Mouse (Mus musculus) forebrain, embryonic 11.5 days (tissue): ENCODE measurements at regions not wholly inside any gene's neighbourhood (a gene's known extent, or its start where the extent isn't known, plus 50 kb on each side); places are given as distances from the start of the nearest gene placed in this dataset.

ENCODE experiments used
- ATAC-seq: fragments of 200-750 bp; cut with Nextera tagmentation; replicated peaks from 2 replicates; pipeline ENCODE4 v1.8.0; 2017; ENCODE audit warnings: moderate TSS enrichment; ENCODE audit not compliant: low FRiP score
- DNase-seq: peaks from one replicate; pipeline ENCODE4 v3.0.0-alpha.2; 2017; ENCODE audit warnings: low spot score
- H3K27ac ChIP-seq: fragments of 300-500 bp; sonication (generic); 2 replicates; pipeline ENCODE4 v1.5.1; 2014; ENCODE audit warnings: low read depth, low read length
- H3K27me3 ChIP-seq: fragments of 300-500 bp; sonication (generic); 2 replicates; pipeline ENCODE4 v1.6.1; 2014; ENCODE audit warnings: mild to moderate bottlenecking, low read length, mixed read lengths; ENCODE audit not compliant: control insufficient read depth, insufficient read depth
- H3K36me3 ChIP-seq: fragments of 300-500 bp; sonication (generic); 2 replicates; pipeline ENCODE4 v1.6.1; 2014; ENCODE audit warnings: mild to moderate bottlenecking, low read length, moderate library complexity, mixed read lengths; ENCODE audit not compliant: control insufficient read depth, insufficient read depth
- H3K4me1 ChIP-seq: fragments of 300-500 bp; sonication (generic); replicated peaks from 2 replicates; pipeline ENCODE4 v1.6.1; 2014; ENCODE audit warnings: low read length, mixed read lengths; ENCODE audit not compliant: control insufficient read depth, insufficient read depth
- H3K4me2 ChIP-seq: fragments of 300-500 bp; sonication (generic); 2 replicates; pipeline ENCODE4 v1.6.1; 2014; ENCODE audit warnings: low read depth, mild to moderate bottlenecking, low read length, moderate library complexity, mixed read lengths; ENCODE audit not compliant: severe bottlenecking
- H3K4me3 ChIP-seq: fragments of 300-500 bp; sonication (generic); 2 replicates; pipeline ENCODE4 v1.5.1; 2014; ENCODE audit warnings: low read depth, low read length
- H3K9ac ChIP-seq: fragments of 300-500 bp; sonication (generic); 2 replicates; pipeline ENCODE4 v1.6.1; 2014; ENCODE audit warnings: low read length
- H3K9me3 ChIP-seq: fragments of 300-500 bp; sonication (generic); 2 replicates; pipeline ENCODE4 v1.6.1; 2016; ENCODE audit warnings: low read length, mixed read lengths; ENCODE audit not compliant: control insufficient read depth
- WGBS: fragments of 180-500 bp; shearing (Covaris S2); extraction: QIAGEN DNeasy Blood & Tissue Kit; methylation state at CpG from one replicate; pipeline ENCODE4 v1.1.7; 2014; 5-methylcytosine and 5-hydroxymethylcytosine counted together

DNA sequence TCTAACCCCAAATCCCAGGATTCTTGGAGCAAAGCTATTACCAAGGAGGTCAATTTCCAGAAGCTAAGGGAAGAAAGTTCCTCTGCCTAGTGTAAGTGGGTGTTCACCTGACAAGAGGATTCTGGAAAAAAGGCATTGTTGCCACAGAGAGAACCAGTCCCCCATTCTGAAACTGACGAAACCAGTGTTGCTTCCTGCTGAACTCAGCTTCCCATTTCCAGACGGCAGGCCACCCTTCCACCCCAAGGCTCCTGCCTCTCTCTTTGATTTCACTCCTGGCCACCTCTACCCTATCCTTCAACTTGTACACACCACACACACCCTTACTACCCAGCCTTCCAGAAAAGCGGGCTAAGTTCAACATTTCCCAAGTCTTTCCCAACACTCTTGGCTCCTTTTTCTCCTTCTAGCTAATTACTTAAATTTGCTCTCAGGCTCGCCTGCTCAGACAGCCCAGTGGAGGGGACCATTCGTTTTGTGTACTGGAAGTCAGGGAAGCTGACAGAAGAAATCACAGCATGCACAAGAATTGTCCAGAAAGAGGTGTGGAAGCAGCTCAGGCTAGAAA is 98.6 kb upstream of the Ldah start:
- Histone ChIP-seq H3K27me3 (no peaks in the 10 kb centered on the region), H3K4me2 (no peak overlapping the region), H3K9me3 (no peaks in the 10 kb centered on the region), H3K9ac (no peak overlapping the region), H3K4me1 (no peaks in the 10 kb centered on the region), H3K27ac (no peak overlapping the region), H3K4me3 (no peak overlapping the region), H3K36me3 (no peaks in the 10 kb centered on the region)
- ATAC-seq (no peak), DNase-seq (no peak)
- 82% methylated on average over 5 of the region's 5 CpGs for whole genome bisulfite sequencing

DNA sequence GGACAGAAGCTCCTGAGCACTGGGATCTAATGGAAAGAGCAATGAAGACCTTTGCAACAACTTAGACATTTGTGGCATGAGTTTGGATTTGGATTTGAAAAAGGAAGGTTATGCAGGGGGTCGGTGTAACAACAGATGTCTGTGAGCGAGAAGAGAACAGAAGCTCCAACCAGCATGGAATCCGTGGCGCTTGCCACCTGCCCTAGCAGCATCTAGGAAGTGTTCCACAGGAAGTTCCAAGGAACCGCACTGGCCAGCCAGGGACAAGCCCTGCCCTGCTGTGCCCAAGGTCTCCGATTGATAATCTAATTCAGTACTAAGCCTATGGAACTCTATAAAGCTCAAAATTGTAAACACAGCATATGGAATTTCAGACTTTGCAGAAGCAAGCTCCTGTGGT is 98.0 kb upstream of the Ldah start:
- no peaks in the 10 kb centered on the region for H3K4me1 ChIP-seq
- H3K4me3 ChIP-seq: no peak overlapping the region
- H3K4me2 ChIP-seq: no peak overlapping the region
- no peak for ATAC-seq
- no peaks in the 10 kb centered on the region for H3K27me3 ChIP-seq
- no peaks in the 10 kb centered on the region for H3K9me3 ChIP-seq
- H3K9ac ChIP-seq: no peak overlapping the region
- DNase-seq: no peak
- no peaks in the 10 kb centered on the region for H3K36me3 ChIP-seq
- H3K27ac ChIP-seq: no peak overlapping the region
- WGBS: 90% methylated on average over 6 of the region's 6 CpGs

DNA sequence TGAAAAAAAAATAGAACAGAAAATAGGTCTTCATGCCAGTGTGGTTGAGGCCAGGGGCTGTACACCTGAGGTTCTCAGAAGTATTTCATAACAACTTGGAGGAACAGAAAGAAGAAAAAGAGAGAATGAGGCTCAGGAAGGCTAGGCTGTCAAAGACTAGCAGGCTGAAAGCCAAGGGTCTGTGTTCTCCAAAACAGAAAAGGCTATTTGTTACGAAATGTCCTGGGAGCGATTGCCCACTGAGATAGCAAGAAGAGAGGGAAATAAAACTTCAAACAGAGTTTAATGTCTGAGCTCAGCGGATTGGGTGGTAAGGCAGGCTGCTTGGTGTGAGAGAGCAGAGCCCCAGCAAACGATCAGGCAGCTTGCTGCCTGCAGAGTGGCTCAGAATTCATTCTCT is 97.6 kb upstream of the Ldah start:
- WGBS: 68% methylated on average over 4 of the region's 4 CpGs

DNA sequence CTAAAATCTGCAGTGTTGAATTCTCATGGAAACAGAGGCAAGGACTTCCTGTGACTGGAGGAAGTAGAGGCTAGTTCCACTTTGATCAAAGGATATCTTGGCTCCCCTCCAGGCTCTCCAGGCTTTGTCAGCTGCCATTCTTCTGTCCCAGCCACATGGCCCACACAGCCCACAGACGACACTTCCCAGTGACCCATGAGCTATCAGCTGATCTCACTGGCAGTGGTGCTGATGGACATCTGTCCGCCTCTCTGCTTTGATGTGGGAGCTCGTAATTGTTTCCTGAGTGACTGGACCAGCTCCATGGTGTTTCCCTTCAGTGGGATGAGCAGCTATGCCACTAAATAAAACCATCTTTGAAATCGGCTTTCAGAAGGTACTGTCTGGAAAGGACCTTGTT is 96.4 kb upstream of the Ldah start:
- Histone ChIP-seq H3K27me3 (no peaks in the 10 kb centered on the region), H3K4me1 (no peaks in the 10 kb centered on the region), H3K9me3 (no peaks in the 10 kb centered on the region), H3K36me3 (no peaks in the 10 kb centered on the region), H3K4me3 (no peak overlapping the region), H3K4me2 (no peak overlapping the region), H3K27ac (no peak overlapping the region), H3K9ac (no peak overlapping the region)
- DNase-seq (no peak), ATAC-seq (no peak)
- WGBS: 72% methylated on average over 4 of the region's 4 CpGs

More for the DNA sequence above, 97.6 kb upstream of the Ldah start:
- no peak overlapping the region for H3K4me3 ChIP-seq
- H3K27ac ChIP-seq: no peak overlapping the region
- ATAC-seq (no peak), DNase-seq (no peak)
- no peaks in the 10 kb centered on the region for H3K9me3 ChIP-seq
- H3K4me1 ChIP-seq: no peaks in the 10 kb centered on the region
- H3K9ac ChIP-seq: no peak overlapping the region
- H3K4me2 ChIP-seq: no peak overlapping the region
- no peaks in the 10 kb centered on the region for H3K27me3 ChIP-seq
- H3K36me3 ChIP-seq: no peaks in the 10 kb centered on the region

DNA sequence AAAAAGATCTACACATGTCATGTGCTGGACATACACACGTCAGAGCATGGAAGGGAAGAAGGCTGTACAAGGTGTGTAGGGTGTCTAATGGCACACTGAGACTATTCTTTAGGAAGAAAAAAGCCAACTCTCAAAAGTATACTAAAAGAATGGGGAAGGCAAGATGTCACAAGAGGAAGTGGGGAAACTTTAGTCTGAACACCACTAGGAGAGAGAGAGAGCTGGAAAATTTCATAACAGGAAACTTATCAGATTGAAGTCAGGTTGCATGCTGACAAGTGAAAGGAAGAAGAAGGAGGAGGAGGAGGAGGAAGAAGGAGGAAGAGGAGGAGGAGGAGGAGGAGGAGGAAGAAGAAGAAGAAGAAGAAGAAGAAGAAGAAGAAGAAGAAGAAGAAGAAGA is 52.3 kb upstream of the Ldah start:
- no peaks in the 10 kb centered on the region for H3K27me3 ChIP-seq
- H3K27ac ChIP-seq: no peak overlapping the region
- no peaks in the 10 kb centered on the region for H3K36me3 ChIP-seq
- ATAC-seq: no peak
- H3K4me3 ChIP-seq: no peak overlapping the region
- 76% methylated on average over 1 of the region's 1 CpGs for WGBS
- no peaks in the 10 kb centered on the region for H3K4me1 ChIP-seq
- no peak for DNase-seq
- no peak overlapping the region for H3K9ac ChIP-seq
- no peak overlapping the region for H3K4me2 ChIP-seq
- H3K9me3 ChIP-seq: no peaks in the 10 kb centered on the region
